Mouse (Mus musculus) limb, embryonic 14.5 days (tissue): ENCODE measurements around the gene Olfr96. TPM values are rescaled to one million over a fixed set of nuclear protein-coding genes. Genes with fewer than 3 reads are reported as not detected.

Source experiments
- ATAC-seq: fragments of 200-750 bp; cut with Nextera tagmentation; 2 replicates; pipeline ENCODE4 v1.8.0; 2017; ENCODE audit warnings: low read depth, moderate number of reproducible peaks, moderate TSS enrichment; ENCODE audit not compliant: low FRiP score
- DNase-seq: peaks from one replicate; pipeline ENCODE4 v3.0.0-alpha.2; 2015; ENCODE audit warnings: low spot score
- H3K27ac ChIP-seq: fragments of 300-500 bp; sonication (generic); replicated peaks from 2 replicates; pipeline ENCODE4 v1.5.1; 2014; ENCODE audit warnings: low read depth, mild to moderate bottlenecking, low read length, moderate library complexity, mixed read lengths
- H3K27me3 ChIP-seq: fragments of 300-500 bp; sonication (generic); 2 replicates; pipeline ENCODE4 v1.6.1; 2014; ENCODE audit warnings: low read length, mixed read lengths; ENCODE audit not compliant: control insufficient read depth, insufficient read depth
- H3K36me3 ChIP-seq: fragments of 300-500 bp; sonication (generic); 2 replicates; pipeline ENCODE4 v1.6.1; 2014; ENCODE audit warnings: mild to moderate bottlenecking, low read length, moderate library complexity, mixed read lengths; ENCODE audit not compliant: control insufficient read depth, insufficient read depth
- H3K4me1 ChIP-seq: fragments of 300-500 bp; sonication (generic); 2 replicates; pipeline ENCODE4 v1.6.1; 2014; ENCODE audit warnings: antibody characterized with exemption, low read length, mixed read lengths; ENCODE audit not compliant: control insufficient read depth, insufficient read depth
- H3K4me2 ChIP-seq: fragments of 300-500 bp; sonication (generic); replicated peaks from 2 replicates; pipeline ENCODE4 v1.6.1; 2014; ENCODE audit warnings: low read depth, mild to moderate bottlenecking, low read length, moderate library complexity; ENCODE audit not compliant: severe bottlenecking
- H3K4me3 ChIP-seq: fragments of 300-500 bp; sonication (generic); replicated peaks from 2 replicates; pipeline ENCODE4 v1.5.1; 2014; ENCODE audit warnings: low read length
- H3K9ac ChIP-seq: fragments of 300-500 bp; sonication (generic); 2 replicates; pipeline ENCODE4 v1.6.1; 2014; ENCODE audit warnings: mild to moderate bottlenecking, low read depth, low read length, moderate library complexity; ENCODE audit not compliant: severe bottlenecking
- H3K9me3 ChIP-seq: fragments of 300-500 bp; sonication (generic); 2 replicates; pipeline ENCODE4 v1.6.1; 2016; ENCODE audit warnings: low read length; ENCODE audit not compliant: control insufficient read depth
- POLR2A ChIP-seq: fragments of 200-500 bp; IDR thresholded peaks from 2 replicates; pipeline ENCODE4 v1.8.0; 2012; ENCODE audit warnings: inconsistent platforms, mild to moderate bottlenecking, moderate library complexity, borderline replicate concordance; ENCODE audit not compliant: insufficient read depth, insufficient read length; ENCODE audit errors: extremely low read depth
- WGBS: fragments of 180-500 bp; shearing (Covaris S2); extraction: QIAGEN DNeasy Blood & Tissue Kit; methylation state at CpG from one replicate; pipeline ENCODE4 v1.1.7; 2014; 5-methylcytosine and 5-hydroxymethylcytosine counted together
- polyA plus RNA-seq, 2 experiments: library from polyadenylated mRNA; depleted of rRNA in 1 of 2; stranded (reverse) in 1 of 2; unstranded in 1 of 2; fragments of >200 nt; fragmentation: Nextera tagmentation in 1 of 2; extraction: Ambion mirVana in 1 of 2; gene quantifications; 2 replicates each; pipeline versions ENCODE4 v1.2.1 to v1.2.3; 2012 to 2014

Olfr96 gene
- polyA plus RNA-seq, 2 experiments: not detected

- ATAC-seq: peak; percentile 70
- peak overlapping the region; percentile 52 for H3K4me3 ChIP-seq
- H3K4me1 ChIP-seq: no peaks in the 10 kb centered on the region
- peak overlapping the region; percentile 50 for H3K9ac ChIP-seq
- H3K4me2 ChIP-seq: peak overlapping the region; percentile 98
- no peak overlapping the region for H3K27ac ChIP-seq
- 1% methylated on average over 75 of the region's 77 CpGs for WGBS
- TF ChIP-seq POLR2A: no peak
- DNase-seq: peak; percentile 16
- H3K9me3 ChIP-seq: no peaks in the 10 kb centered on the region
- H3K27me3 ChIP-seq: peaks cover 28% of the 10 kb centered on the region
- H3K36me3 ChIP-seq: no peaks in the 10 kb centered on the region
Measured at GRCm38 (mm10) chr17:37196845-37197724, 22.9 kb upstream of the Olfr96 start.

- Histone ChIP-seq H3K9me3 (no peaks in the 10 kb centered on the region), H3K27ac (no peak within 1 kb of the TSS), H3K4me2 (no peak within 1 kb of the TSS), H3K27me3 (peaks cover 26% of the 10 kb centered on the region), H3K36me3 (no peaks in the 10 kb centered on the region), H3K4me3 (no peak within 1 kb of the TSS), H3K9ac (no peak within 1 kb of the TSS), H3K4me1 (no peaks in the 10 kb centered on the region)
- WGBS: 72% methylated on average over 2 of the region's 2 CpGs
- DNase-seq (no peak), ATAC-seq (no peak)
- no peak for TF ChIP-seq POLR2A
Measured at GRCm38 (mm10) chr17:37200894-37201293, 19.1 kb upstream of the Olfr96 start, which contains the start of gene Olfr94. Gene Olfr94, minus strand, starts transcription at chr17:37200994.

GRCm38 (mm10) chr17:37203206-37203916 lies 16.6 kb upstream of the Olfr96 start:
- Histone ChIP-seq H3K9ac (no peak overlapping the region), H3K27ac (no peak overlapping the region), H3K4me3 (no peak overlapping the region), H3K4me1 (no peaks in the 10 kb centered on the region), H3K36me3 (no peaks in the 10 kb centered on the region), H3K4me2 (no peak overlapping the region), H3K9me3 (no peaks in the 10 kb centered on the region), H3K27me3 (peaks cover 1% of the 10 kb centered on the region; the same call in 1 of the 2 replicates)
- under 1% methylated on average over 4 of the region's 4 CpGs for WGBS
- DNase-seq (peak; percentile 87), ATAC-seq (peak; percentile 67; the same call in 1 of the 2 replicates)
- TF ChIP-seq POLR2A: peak; percentile 22; the same call in 1 of the 2 replicates

- Histone ChIP-seq H3K4me2 (no peak overlapping the region), H3K9ac (no peak overlapping the region), H3K27me3 (no peaks in the 10 kb centered on the region), H3K4me1 (no peaks in the 10 kb centered on the region), H3K4me3 (no peak overlapping the region), H3K36me3 (no peaks in the 10 kb centered on the region), H3K9me3 (no peaks in the 10 kb centered on the region), H3K27ac (no peak overlapping the region)
- 32% methylated on average over 3 of the region's 3 CpGs for WGBS
- ATAC-seq: no peak
- DNase-seq: no peak
- no peak for TF ChIP-seq POLR2A
Measured at GRCm38 (mm10) chr17:37203917-37204236, 16.1 kb upstream of the Olfr96 start.

GRCm38 (mm10) chr17:37210884-37211768 lies 8.8 kb upstream of the Olfr96 start:
- DNase-seq: no peak
- 17% methylated on average over 40 of the region's 40 CpGs for WGBS
- ATAC-seq: no peak
- no peak overlapping the region for H3K27ac ChIP-seq
- no peak for TF ChIP-seq POLR2A
- H3K4me3 ChIP-seq: no peak overlapping the region
- H3K27me3 ChIP-seq: peaks cover 14% of the 10 kb centered on the region
- no peak overlapping the region; the same call in 1 of the 2 replicates for H3K4me2 ChIP-seq
- H3K4me1 ChIP-seq: no peaks in the 10 kb centered on the region
- no peak overlapping the region for H3K9ac ChIP-seq
- no peaks in the 10 kb centered on the region for H3K9me3 ChIP-seq
- H3K36me3 ChIP-seq: no peaks in the 10 kb centered on the region
